Mouse (Mus musculus) stomach, postnatal 0 days (tissue): ENCODE results near the gene Cacna2d3.

ENCODE experiments used
- CTCF ChIP-seq: IDR thresholded peaks from 2 replicates; pipeline ENCODE4 v1.5.1; 2016; ENCODE audit warnings: antibody characterized with exemption, low read depth, mild to moderate bottlenecking, moderate library complexity
- EP300 ChIP-seq: optimal IDR thresholded peaks from 2 replicates; pipeline ENCODE3; 2016; ENCODE audit warnings: antibody characterized with exemption

DNA sequence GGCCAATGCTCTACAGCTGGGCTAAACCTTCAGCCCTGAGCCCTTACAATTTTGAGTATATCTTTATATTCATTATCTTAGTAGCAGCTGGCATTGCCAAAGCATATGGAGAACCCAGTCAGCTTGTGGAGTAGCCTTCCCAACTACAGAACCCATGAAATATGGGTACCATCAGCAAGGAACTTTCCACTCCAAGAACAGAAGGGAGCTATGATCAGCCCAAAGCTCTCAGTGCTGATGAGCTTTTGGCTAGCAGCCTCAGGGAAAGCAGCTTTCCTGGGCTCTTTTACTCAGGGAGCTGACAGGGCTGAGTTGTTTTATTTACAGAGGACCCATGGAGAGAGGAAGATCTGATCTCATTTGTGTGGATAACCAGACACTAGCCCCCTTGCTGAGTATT is 661.0 kb downstream of the Cacna2d3 start:
- TF ChIP-seq CTCF: no peak
- TF ChIP-seq EP300: no peak
